Mouse (Mus musculus) heart, postnatal 10 days (tissue): ENCODE measurements around the gene Efhc1. TPM values are rescaled to one million over a fixed set of nuclear protein-coding genes. Genes with fewer than 3 reads are reported as not detected.

ENCODE experiments used
- total RNA-seq, 2 experiments: library from RNA; stranded (reverse); gene quantifications; 2 replicates each; pipeline ENCODE4 v1.2.3; 2021

Efhc1 gene
- total RNA-seq, 2 experiments from 2014 or later = 1.0 to 1.2 TPM

Other genes with a start within 250 kb of the Efhc1 start
- not detected for gene Il17a, start 220.7 kb upstream of the Efhc1 start, total RNA-seq
- gene Il17f, start 161.0 kb upstream of the Efhc1 start, total RNA-seq = not detected
- 10 to 100 TPM; 24.0 to 30.0 TPM for gene Mcm3, start 131.3 kb upstream of the Efhc1 start, total RNA-seq
- 1 to 10 TPM; 2.6 to 2.9 TPM for gene Paqr8, start 61.0 kb upstream of the Efhc1 start, total RNA-seq
- gene Tram2, start 127.6 kb downstream of the Efhc1 start, total RNA-seq = 10 to 100 TPM; 12.1 to 15.3 TPM